Mouse (Mus musculus): ENCODE results near the gene Eef2k.

DNA sequence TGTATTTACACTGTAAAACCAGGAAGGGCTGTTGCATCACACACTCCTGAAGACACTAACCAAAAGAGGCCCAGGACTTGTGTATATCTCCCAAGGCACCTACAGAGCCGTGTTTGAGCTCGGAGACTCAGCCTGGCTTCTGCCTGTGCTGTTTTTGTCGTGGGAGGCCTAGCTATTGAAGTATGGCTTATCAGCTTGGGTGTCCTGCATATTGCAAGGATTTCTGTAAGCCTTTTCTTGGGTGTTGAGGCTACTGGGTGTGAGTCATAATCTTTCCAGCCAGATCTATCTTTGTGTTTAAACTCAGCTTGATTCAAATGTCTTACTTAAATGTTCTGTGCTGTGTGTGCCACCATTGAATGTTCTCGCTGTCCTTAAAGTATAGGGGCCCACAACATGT, 93.9 kb downstream of the Eef2k start:
- TF ChIP-seq EP300 (IDR thresholded peaks at IDR 0.05; ENCODE audit: insufficient read depth, low read depth, low read length), result no peak
- no peak for TF ChIP-seq CTCF (IDR thresholded peaks at IDR 0.05; ENCODE audit: low read depth, low read length)
- no peak for TF ChIP-seq POLR2A (IDR thresholded peaks at IDR 0.05; ENCODE audit: insufficient read depth, low read length)
